Mouse (Mus musculus) forebrain, embryonic 11.5 days (tissue): ENCODE data around the gene Ccr1. TPM values are rescaled to one million over a fixed set of nuclear protein-coding genes. Genes with fewer than 3 reads are reported as not detected.

Experiments
- ATAC-seq: fragments of 200-750 bp; cut with Nextera tagmentation; replicated peaks from 2 replicates; pipeline ENCODE4 v1.8.0; 2017; ENCODE audit warnings: moderate TSS enrichment; ENCODE audit not compliant: low FRiP score
- DNase-seq: peaks from one replicate; pipeline ENCODE4 v3.0.0-alpha.2; 2017; ENCODE audit warnings: low spot score
- H3K27ac ChIP-seq: fragments of 300-500 bp; sonication (generic); 2 replicates; pipeline ENCODE4 v1.5.1; 2014; ENCODE audit warnings: low read depth, low read length
- H3K27me3 ChIP-seq: fragments of 300-500 bp; sonication (generic); 2 replicates; pipeline ENCODE4 v1.6.1; 2014; ENCODE audit warnings: mild to moderate bottlenecking, low read length, mixed read lengths; ENCODE audit not compliant: control insufficient read depth, insufficient read depth
- H3K36me3 ChIP-seq: fragments of 300-500 bp; sonication (generic); 2 replicates; pipeline ENCODE4 v1.6.1; 2014; ENCODE audit warnings: mild to moderate bottlenecking, low read length, moderate library complexity, mixed read lengths; ENCODE audit not compliant: control insufficient read depth, insufficient read depth
- H3K4me1 ChIP-seq: fragments of 300-500 bp; sonication (generic); replicated peaks from 2 replicates; pipeline ENCODE4 v1.6.1; 2014; ENCODE audit warnings: low read length, mixed read lengths; ENCODE audit not compliant: control insufficient read depth, insufficient read depth
- H3K4me2 ChIP-seq: fragments of 300-500 bp; sonication (generic); 2 replicates; pipeline ENCODE4 v1.6.1; 2014; ENCODE audit warnings: low read depth, mild to moderate bottlenecking, low read length, moderate library complexity, mixed read lengths; ENCODE audit not compliant: severe bottlenecking
- H3K4me3 ChIP-seq: fragments of 300-500 bp; sonication (generic); 2 replicates; pipeline ENCODE4 v1.5.1; 2014; ENCODE audit warnings: low read depth, low read length
- H3K9ac ChIP-seq: fragments of 300-500 bp; sonication (generic); 2 replicates; pipeline ENCODE4 v1.6.1; 2014; ENCODE audit warnings: low read length
- H3K9me3 ChIP-seq: fragments of 300-500 bp; sonication (generic); 2 replicates; pipeline ENCODE4 v1.6.1; 2016; ENCODE audit warnings: low read length, mixed read lengths; ENCODE audit not compliant: control insufficient read depth
- WGBS: fragments of 180-500 bp; shearing (Covaris S2); extraction: QIAGEN DNeasy Blood & Tissue Kit; methylation state at CpG from one replicate; pipeline ENCODE4 v1.1.7; 2014; 5-methylcytosine and 5-hydroxymethylcytosine counted together
- polyA plus RNA-seq: library from polyadenylated mRNA; unstranded; fragments of >200 nt; fragmentation: Nextera tagmentation; extraction: Ambion mirVana; gene quantifications from 2 replicates; pipeline ENCODE4 v1.2.1, GENCODE M21; 2014

Gene Ccr1
- polyA plus RNA-seq, 1 experiment from 2014 or later: 0.60 TPM

DNA sequence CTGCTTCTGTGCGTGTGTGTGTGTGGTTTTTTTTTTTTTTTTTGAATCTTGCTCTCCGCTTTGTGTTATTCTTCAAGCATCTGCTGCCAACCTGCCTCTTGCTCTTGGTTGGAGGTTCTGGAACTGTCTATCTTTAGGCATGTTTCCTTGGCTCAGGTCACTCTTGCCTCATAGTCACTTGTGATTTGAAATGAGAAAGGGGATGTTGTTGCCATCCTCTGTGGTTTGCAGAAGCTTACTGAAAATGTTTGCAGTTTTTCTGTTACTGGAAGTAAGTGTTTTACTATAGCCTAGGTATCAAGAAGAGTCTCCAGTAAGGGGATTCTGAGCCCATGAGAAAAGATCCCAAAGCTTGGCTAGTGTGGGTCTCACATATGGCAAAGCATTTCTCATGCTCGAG lies 26.5 kb downstream of the Ccr1 start:
- Histone ChIP-seq H3K4me3 (no peak overlapping the region), H3K27me3 (no peaks in the 10 kb centered on the region), H3K27ac (no peak overlapping the region), H3K9me3 (no peaks in the 10 kb centered on the region), H3K4me1 (no peaks in the 10 kb centered on the region), H3K36me3 (no peaks in the 10 kb centered on the region), H3K9ac (no peak overlapping the region), H3K4me2 (no peak overlapping the region)
- WGBS: 88% methylated on average over 3 of the region's 3 CpGs
- no peak for ATAC-seq
- DNase-seq: no peak

DNA sequence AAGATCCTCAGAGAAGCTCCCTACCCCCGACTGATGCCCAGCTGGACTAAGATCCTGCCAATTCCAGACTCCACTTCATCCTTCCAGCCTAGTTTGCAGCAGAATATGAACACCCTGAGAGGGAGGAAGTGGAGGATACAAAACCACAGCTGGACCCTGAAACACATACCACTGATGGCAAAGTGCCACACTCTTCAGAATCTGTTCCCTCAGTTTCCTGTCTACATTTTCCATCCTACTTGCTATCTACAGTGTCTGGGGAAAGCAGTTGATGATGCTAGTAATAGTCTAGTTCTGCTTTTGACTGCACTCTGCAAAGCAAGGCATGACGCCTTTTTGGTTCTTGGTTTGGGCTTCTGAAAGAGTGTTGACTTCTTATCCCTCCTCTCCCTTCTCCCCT lies 27.2 kb downstream of the Ccr1 start:
- no peak overlapping the region for H3K4me2 ChIP-seq
- no peak overlapping the region for H3K4me3 ChIP-seq
- H3K27ac ChIP-seq: no peak overlapping the region
- no peaks in the 10 kb centered on the region for H3K27me3 ChIP-seq
- ATAC-seq (no peak), DNase-seq (no peak)
- WGBS: 84% methylated on average over 2 of the region's 2 CpGs
- H3K36me3 ChIP-seq: no peaks in the 10 kb centered on the region
- H3K9ac ChIP-seq: no peak overlapping the region
- no peaks in the 10 kb centered on the region for H3K4me1 ChIP-seq
- no peaks in the 10 kb centered on the region for H3K9me3 ChIP-seq

DNA sequence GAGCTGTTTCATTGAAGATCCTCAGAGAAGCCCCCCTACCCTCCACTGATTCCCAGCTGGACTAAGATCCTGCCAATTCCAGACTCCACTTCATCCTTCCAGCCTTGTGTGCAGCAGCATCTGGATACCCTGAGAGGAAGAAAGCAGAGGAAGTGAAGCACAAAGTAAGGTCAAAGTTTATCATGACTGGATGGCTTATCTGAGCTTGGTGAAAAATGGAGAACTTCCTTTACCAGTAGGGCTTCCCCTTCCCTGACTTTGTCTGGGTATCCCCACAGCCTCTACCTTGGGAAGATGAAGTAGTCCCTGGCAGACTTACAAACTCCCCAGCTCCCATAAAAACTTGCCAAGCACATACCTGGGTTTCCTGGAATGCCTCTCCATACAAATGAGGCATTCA lies 27.9 kb downstream of the Ccr1 start:
- Histone ChIP-seq H3K4me1 (no peaks in the 10 kb centered on the region), H3K9ac (no peak overlapping the region)

DNA sequence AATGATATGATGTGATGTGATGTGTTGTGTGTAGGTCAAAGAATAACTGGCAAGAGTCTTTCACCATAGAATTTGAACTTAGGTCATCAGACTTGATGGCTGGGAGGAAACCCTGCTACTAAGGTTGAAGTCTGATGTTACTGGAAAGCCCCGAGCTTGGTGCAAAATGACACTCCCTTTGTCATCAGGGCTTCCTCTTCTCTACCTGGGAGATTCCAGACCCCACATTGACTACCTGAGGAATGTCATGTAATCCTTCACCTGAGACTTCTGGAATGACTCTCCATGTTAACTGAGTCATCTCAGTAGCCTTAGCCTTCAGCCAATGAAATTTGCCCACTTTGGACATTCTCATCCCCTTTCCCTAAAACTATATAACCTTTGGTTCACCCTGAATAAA lies 28.3 kb downstream of the Ccr1 start:
- H3K4me2 ChIP-seq: no peak overlapping the region
- no peak for DNase-seq
- no peak for ATAC-seq
- WGBS: 96% methylated on average over 1 of the region's 1 CpGs
- H3K9me3 ChIP-seq: no peaks in the 10 kb centered on the region
- H3K27me3 ChIP-seq: no peaks in the 10 kb centered on the region
- H3K36me3 ChIP-seq: no peaks in the 10 kb centered on the region
- no peak overlapping the region for H3K4me3 ChIP-seq
- no peak overlapping the region for H3K27ac ChIP-seq
- H3K9ac ChIP-seq: no peak overlapping the region
- no peaks in the 10 kb centered on the region for H3K4me1 ChIP-seq

More for the DNA sequence above, 27.9 kb downstream of the Ccr1 start:
- H3K27me3 ChIP-seq: no peaks in the 10 kb centered on the region
- no peaks in the 10 kb centered on the region for H3K36me3 ChIP-seq
- no peak overlapping the region for H3K27ac ChIP-seq
- no peak for ATAC-seq
- H3K4me3 ChIP-seq: no peak overlapping the region
- no peak for DNase-seq
- no peaks in the 10 kb centered on the region for H3K9me3 ChIP-seq
- no peak overlapping the region for H3K4me2 ChIP-seq

DNA sequence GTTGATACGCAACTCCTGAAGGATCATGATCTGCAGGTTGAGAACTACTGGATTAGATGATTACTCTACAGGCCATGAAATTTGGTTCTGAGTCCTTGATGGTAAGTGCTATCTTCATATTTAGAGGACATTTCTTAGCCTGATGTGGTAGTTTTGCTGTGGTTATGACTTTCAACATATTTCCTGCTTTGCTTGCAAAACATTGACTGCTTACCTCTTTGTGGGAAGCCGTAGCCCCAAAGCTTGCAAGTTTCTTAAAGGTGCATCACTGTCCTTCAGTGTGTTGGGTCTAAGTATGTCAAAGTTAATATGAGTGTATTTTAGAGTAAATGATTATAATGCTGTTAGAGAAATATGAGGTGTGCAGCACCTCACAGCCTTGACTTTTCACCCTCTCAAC lies 30.5 kb downstream of the Ccr1 start:
- Histone ChIP-seq H3K27ac (no peak overlapping the region), H3K9ac (no peak overlapping the region), H3K4me1 (no peaks in the 10 kb centered on the region), H3K4me3 (no peak overlapping the region), H3K4me2 (no peak overlapping the region), H3K36me3 (no peaks in the 10 kb centered on the region), H3K9me3 (no peaks in the 10 kb centered on the region), H3K27me3 (no peaks in the 10 kb centered on the region)
- DNase-seq (no peak), ATAC-seq (no peak)
- 89% methylated on average over 2 of the region's 2 CpGs for WGBS

DNA sequence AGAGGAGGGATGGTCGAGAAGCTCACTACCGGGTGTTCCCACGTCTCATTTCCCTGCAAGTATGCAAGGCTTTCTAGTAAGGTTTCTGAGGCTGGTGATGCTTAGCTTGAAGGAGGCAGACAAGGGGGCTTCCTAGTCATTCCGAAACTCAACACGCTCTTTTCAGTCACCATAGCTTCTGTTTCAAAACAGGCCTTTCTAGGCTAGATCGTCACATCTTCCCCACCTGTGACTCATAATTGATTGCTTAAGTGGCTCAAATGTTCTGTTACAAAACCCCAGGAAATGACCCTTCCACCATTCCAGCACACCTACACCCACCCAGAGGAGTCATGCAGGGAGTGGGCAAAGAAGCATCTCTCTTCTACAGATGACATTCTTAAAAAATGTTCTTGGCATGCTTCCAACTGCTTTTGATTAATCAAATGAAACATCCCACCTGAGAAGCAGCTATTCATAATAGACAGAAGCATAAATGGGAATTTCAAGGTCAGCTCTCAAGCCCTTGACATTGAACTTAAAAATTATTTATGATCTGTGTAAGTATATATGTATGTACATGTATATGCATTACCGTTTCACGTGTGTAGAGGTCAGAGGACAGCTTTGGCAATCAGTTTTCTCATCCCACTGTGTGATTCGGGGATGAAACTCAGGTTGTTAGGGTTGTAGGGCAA lies 31.8 kb downstream of the Ccr1 start:
- Histone ChIP-seq H3K36me3 (no peaks in the 10 kb centered on the region), H3K4me2 (no peak overlapping the region), H3K4me3 (no peak overlapping the region), H3K27ac (no peak overlapping the region), H3K27me3 (no peaks in the 10 kb centered on the region), H3K9ac (no peak overlapping the region), H3K4me1 (no peaks in the 10 kb centered on the region), H3K9me3 (no peaks in the 10 kb centered on the region)
- ATAC-seq (no peak), DNase-seq (no peak)
- WGBS: 88% methylated on average over 9 of the region's 9 CpGs

DNA sequence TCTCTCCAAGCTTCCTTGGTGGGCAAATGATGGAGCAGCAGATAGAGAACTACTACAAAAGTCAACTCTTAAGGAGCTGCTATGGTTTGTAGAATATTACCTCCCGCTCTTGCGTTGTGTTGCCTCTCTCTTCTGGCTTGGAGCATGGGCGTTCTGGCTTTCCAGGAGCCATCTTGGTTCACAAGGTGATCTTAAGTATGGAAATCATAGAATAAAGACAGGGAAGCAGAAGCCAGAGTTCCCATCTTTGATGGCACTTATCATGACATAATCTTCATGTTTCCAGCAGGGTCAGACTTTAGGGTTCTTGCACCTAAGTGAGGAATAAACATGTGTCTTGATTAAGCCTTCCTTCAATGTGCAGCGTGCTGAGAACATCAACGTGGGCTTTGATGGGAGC lies 32.7 kb downstream of the Ccr1 start:
- Histone ChIP-seq H3K9me3 (no peaks in the 10 kb centered on the region), H3K36me3 (no peaks in the 10 kb centered on the region), H3K27me3 (no peaks in the 10 kb centered on the region), H3K4me2 (no peak overlapping the region), H3K27ac (no peak overlapping the region), H3K4me1 (no peaks in the 10 kb centered on the region), H3K9ac (no peak overlapping the region), H3K4me3 (no peak overlapping the region)
- no peak for DNase-seq
- 92% methylated on average over 5 of the region's 5 CpGs for WGBS
- ATAC-seq: no peak

DNA sequence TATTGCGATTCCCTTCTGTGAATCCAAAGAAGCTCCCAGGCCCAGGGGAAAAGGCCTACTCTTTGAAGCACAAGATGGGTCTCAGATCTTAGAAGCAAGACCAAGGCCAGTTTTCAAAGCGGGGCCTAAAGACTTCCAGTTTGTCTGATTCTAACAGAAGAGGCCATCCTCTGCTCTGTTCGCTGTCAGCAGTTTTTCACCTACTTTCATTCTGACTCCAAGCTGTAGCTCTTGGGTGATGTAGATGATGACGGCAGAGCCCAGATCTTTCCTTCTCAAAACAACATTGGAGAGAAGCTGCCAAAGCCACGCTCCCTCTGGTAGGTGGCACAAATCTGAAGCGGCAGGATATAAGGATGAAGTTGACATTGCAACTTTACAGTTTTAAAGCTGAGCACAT lies 33.1 kb downstream of the Ccr1 start:
- WGBS: 91% methylated on average over 6 of the region's 6 CpGs
- H3K9ac ChIP-seq: no peak overlapping the region
- H3K36me3 ChIP-seq: no peaks in the 10 kb centered on the region
- H3K27ac ChIP-seq: no peak overlapping the region
- H3K4me1 ChIP-seq: no peaks in the 10 kb centered on the region
- no peak for ATAC-seq
- H3K4me3 ChIP-seq: no peak overlapping the region
- no peak overlapping the region for H3K4me2 ChIP-seq
- no peaks in the 10 kb centered on the region for H3K9me3 ChIP-seq
- no peak for DNase-seq
- H3K27me3 ChIP-seq: no peaks in the 10 kb centered on the region

DNA sequence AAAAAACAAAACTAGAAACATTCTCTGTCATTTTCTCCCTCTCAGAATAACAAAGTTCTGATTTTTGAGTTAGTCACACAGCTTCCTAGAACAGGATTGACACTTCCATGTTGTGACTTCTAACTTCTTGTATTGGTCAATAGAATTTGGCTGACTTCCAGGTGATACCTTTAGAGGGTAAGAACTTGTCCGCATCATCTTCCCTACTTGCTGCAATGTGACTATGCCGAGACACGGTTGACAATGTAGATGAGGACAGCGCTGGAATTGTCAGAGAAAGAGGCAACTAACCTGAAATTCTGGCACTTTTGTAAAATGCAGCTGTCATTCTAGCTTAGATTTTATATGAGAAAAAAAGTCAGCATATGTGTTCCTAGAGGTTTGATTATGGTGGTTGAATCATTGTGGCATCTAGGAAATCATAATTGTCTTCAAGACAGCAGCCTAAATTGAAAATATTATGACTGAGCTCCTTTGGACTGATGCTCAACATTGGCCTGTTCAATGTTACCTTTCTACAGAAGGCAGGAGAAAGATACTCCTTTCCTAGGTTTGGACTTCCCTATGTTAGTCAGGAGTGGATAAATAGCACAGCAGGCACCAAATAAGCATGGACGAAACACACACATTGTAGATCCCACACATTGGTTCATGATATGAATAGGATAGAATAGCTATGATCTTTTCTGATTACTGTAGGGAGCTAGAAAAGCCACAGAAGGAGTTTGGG lies 34.6 kb downstream of the Ccr1 start:
- Histone ChIP-seq H3K4me3 (no peak overlapping the region), H3K4me1 (no peaks in the 10 kb centered on the region), H3K27ac (no peak overlapping the region), H3K36me3 (no peaks in the 10 kb centered on the region), H3K4me2 (no peak overlapping the region), H3K9ac (no peak overlapping the region), H3K9me3 (no peaks in the 10 kb centered on the region), H3K27me3 (no peaks in the 10 kb centered on the region)
- ATAC-seq (no peak), DNase-seq (no peak)
- 90% methylated on average over 5 of the region's 5 CpGs for WGBS
